Mouse (Mus musculus) layer of hippocampus, adult 11-12 months (tissue): ENCODE measurements at regions not wholly inside any gene's neighbourhood (a gene's known extent, or its start where the extent isn't known, plus 50 kb on each side); places are given as distances from the start of the nearest gene placed in this dataset.
"Not testable (repeated sequence)": the region's sequence is repeated elsewhere in the genome, so short reads cannot be mapped to it uniquely, and the experiment has no call there.

Experiments used
- DNase-seq: peaks from one replicate; pipeline ENCODE4 v3.0.0; 2022; ENCODE audit warnings: low spot score

DNA sequence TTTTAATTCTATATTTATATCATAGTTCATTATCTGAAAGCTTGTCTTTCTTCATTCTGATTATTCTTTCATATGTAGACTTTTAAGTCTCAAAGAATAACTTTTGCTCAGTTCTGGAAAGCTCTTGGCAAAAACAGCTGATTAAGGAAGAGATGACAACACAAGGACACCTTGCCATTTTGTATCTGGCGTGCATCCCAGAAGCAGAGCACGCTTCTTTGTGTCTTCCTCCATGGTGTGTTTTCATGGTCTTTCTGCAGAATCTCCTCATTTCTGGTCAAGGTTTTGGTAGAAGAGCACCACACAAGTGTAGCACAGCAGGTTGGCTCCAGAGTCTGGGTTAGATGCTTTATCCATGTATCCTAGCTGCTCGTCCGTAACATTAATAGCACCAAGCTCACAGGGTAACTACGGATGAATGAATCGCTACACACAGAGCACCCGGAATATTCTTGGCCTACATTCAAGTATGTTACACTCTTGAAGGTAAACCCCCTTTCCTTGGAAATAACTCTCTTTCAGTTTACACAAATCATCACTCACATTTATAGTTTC is 148.9 kb upstream of the Ddhd1 start:
- no peak for DNase-seq

GRCm38 (mm10) chr14:45807767-45808166 is 149.8 kb upstream of the Ddhd1 start:
- DNase-seq, result no peak

- no peak for DNase-seq
Measured at GRCm38 (mm10) chr14:45809491-45809890, 151.5 kb upstream of the Ddhd1 start.

DNA sequence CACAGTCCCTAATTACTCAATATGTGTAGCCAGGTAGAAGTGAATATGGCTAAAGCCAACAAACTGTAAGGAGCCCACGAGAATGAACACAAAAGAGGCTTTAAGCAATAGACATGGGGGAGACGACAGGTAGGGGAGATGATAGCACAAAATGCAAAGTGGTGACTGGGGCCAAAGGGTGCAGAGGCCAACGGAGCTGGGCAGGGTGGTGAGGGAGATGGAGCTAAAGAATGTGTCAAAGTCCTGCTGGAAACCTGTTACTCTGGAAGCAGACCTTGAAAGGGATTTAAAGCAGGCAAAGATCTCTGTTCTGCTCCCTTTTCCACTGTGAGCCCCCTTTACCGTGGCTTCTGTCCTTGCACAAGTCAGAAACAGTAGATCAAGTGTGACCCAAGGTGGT is 152.2 kb upstream of the Ddhd1 start:
- no peak for DNase-seq

GRCm38 (mm10) chr14:45810630-45811029 is 152.7 kb upstream of the Ddhd1 start:
- DNase-seq, result no peak

- DNase-seq, result no peak
Measured at GRCm38 (mm10) chr14:45815598-45815997, 157.7 kb upstream of the Ddhd1 start.

GRCm38 (mm10) chr14:45816611-45817010 is 158.7 kb upstream of the Ddhd1 start:
- not testable (repeated sequence) for DNase-seq

DNA sequence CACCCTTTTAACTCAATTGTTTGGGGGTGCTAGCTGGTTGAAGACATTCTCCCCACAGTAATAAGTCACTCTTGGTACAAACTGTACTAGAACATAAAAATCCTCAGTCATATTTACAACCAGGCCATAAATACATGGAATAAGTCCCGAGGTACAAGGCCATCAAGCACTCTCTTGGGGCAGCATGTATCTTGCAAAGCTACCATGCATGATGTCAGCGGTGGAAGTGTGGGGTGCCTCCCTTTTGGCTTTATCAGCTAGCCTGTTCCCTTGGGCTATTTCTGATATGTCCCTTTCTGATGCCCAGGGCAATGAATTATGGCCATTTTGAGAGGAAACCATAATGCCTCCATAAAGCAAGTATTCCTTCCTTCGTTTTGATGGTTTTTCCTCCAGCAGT is 159.8 kb upstream of the Ddhd1 start:
- no peak for DNase-seq

DNA sequence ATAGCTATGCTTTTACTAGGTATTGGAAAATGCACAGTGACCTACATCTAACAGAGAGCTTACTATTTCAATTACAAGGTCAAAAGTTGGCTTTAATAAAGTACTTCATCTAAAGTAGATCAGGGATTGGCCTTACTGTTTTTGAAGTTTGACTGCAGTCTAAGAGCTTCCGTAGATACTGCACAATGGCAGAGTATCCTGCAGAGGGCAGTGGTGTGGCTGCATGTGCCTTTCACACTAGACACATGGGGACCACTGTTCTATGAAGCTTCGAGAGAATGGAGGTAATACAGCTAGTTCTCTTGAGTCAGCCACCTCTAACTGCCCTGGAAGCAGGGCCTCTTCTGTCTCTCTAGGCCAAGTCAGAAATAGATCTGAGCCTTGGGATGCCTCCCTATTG is 166.7 kb upstream of the Ddhd1 start:
- DNase-seq, result no peak

DNA sequence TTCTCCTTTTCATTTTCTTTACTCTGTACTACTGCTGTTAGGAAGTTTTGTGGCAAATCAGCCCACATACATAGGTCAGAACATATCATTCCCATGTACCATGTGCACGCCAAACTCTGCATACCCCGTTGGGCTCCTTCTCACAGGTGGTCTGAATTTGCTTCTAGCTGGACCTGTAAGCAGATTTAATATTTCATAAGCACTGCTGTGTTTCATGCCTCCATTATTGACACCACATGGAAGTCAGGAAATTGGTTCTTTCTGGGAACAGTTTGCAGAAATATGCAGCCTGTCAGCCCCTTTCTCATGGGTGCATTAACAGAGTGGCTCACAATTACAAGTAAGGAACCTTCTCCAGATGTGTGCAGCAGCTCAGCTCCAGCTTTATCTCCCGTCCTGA is 168.1 kb upstream of the Ddhd1 start:
- no peak for DNase-seq

GRCm38 (mm10) chr14:45827096-45827495 is 169.2 kb upstream of the Ddhd1 start:
- no peak for DNase-seq

- DNase-seq, result no peak
Measured at GRCm38 (mm10) chr14:45830457-45830856, 172.5 kb upstream of the Ddhd1 start.

DNA sequence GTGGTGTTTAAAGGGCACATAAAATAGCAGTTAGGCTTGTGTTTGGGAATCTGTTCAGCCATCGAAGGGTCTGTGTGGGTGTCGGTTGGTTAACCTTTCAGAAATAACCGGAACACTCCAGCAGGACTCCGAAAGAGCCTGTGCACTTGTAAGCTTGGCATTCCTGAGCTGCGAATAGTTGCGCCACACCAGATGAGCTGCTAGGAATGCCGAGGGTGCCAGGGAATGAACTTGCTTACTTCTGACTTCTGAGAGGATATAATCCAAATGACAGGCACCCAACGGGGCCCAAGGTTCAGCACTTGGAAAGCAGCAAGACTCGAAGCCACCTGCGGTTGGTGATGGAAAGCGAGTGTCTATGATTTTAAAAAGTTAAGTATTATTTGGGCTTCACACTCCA is 179.1 kb upstream of the Ddhd1 start:
- no peak for DNase-seq

GRCm38 (mm10) chr14:45843829-45844228 is 185.9 kb upstream of the Ddhd1 start:
- DNase-seq, result peak; percentile 7

DNA sequence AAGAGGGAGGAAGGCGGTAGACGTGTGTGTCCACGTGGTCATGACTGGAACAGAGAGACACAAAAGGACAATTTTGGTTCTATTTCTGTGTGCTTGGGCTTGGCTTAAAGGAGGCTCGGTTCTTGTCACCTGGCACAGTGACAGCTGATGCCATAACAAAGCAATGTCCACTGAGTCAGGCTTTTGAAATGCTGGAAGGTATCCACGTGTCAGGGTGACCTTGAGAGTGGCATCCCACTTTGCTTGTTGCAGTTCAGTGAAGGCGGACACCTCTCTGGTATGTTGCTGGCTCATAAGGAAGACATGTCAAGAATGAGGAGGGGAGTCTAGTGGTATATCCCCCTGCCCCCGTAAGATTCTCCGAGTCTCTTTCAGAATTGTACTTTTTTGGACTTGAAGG is 192.6 kb upstream of the Ddhd1 start:
- DNase-seq, result no peak

- peak; percentile 39 for DNase-seq
Measured at GRCm38 (mm10) chr14:45878428-45878827, 220.5 kb upstream of the Ddhd1 start.

DNA sequence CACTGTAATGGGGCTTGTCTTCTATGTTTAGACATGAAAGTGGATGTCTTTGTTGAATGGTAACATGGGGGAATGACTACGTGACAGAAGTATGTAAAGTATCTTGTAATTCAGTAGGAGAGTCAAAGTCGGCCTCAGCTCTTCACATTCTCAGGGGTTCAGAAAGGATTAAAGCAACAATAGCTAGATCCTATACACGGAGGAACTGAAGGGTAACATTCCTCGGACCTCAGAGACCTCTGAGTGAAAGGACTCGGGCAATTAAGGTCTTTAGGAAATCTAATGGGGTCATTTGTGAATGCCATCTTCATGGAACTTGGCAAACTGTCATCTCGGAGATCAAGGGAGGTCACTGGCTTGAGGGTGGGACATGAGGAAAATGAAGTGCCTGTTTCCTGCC is 262.8 kb upstream of the Ddhd1 start:
- DNase-seq, result no peak

DNA sequence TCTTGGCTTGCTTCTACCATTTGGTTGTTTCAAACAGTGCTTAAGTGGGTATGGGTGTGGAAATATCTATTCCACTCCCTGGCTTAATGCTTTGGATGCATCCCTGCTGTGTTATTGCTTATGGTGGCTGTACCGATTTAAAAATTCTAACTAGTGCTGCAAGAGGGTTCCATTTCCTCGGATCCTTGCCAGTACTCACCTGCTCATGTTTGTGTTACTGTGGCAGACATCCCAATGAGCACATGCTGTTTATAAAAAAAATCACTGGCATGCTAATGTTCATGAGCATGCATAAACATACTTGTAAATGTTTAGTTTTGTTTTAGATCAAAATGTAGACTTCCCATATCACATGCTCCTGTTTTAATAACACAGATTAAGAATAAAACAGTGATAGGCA is 285.6 kb upstream of the Ddhd1 start:
- no peak for DNase-seq

DNA sequence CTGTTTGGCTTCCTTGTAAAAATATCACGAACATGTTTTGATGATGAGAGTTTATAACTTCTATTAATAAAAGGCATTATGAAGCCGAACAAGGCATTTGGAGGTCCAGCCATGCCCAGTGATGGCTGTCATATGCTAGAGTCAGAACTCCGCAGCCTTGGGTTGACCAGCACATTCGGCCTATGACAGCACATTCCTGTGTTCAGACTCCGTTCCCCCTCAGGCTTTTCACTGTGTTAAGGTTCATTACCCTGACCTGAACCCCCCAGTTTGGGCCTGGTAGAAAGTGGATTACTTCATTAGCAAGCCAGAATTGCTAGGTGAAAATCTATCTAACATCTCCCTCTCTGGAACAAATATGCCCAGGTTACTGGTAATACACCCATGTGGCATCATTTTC is 286.2 kb upstream of the Ddhd1 start:
- no peak for DNase-seq

- DNase-seq, result no peak
Measured at GRCm38 (mm10) chr14:45944506-45944905, 286.6 kb upstream of the Ddhd1 start.

- no peak for DNase-seq
Measured at GRCm38 (mm10) chr14:45956624-45957023, 298.7 kb upstream of the Ddhd1 start.

- DNase-seq, result no peak
Measured at GRCm38 (mm10) chr14:45962474-45962873, 304.5 kb upstream of the Ddhd1 start.

GRCm38 (mm10) chr14:45964043-45964442 is 306.1 kb upstream of the Ddhd1 start:
- no peak for DNase-seq

GRCm38 (mm10) chr14:45983206-45983857 is 325.4 kb upstream of the Ddhd1 start:
- DNase-seq, result no peak
